23 mouse cellular contexts compared by ENCODE assay signal in the genomic region with DNA sequence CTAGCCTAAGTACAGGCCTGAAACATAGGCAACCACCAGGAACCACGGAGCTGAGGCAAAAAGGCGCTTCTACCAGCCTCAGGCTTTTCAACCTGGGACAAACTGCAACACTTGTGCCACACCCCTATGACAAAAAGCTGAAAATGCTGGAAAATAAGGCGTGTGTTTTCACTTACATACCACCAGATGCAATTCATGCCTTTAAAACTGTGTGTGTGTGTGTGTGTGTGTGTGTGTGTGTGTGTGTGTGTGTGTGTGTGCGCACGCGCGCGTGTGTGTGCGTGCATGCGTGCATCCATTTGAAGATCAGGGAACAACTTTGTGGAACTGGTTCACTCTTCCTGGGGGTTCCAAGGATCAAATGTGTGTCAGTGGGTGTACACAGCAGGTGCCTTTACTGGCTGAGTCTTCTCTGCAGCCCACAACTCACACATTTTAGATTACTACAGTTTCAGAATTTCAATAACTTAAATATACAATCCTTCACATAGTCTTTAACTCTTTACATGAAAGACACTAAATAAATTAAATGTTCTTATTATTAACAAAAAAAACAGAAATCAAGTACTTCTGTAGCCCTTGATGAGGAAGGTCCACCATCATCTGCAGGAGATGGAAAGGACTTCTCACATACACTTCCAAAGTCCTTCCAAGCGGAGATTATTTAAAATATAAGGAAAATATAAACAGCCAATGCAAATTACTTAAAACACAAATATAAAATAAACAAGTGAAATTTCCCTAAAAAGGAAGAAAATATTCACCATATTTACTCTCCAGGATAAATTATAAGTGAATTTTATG. TPM values are rescaled to one million over a fixed set of nuclear protein-coding genes. Genes with fewer than 3 reads are reported as not detected.
DNase-seq lines count a peak whose midpoint lies in the region; ATAC-seq lines count a peak whose summit lies in the region.
"Had no signal": no experiment of that assay in that cellular context is flagged by ENCODE, and none has a peak within 500 bp of the region (broad histone marks: within the 10 kb centered on the region; RNA-seq: fewer than 3 reads in every experiment).

No protein-coding gene starts in this region.

- no peak overlapping the region for H3K9ac ChIP-seq in heart, embryonic 11.5 days (ENCODE audit: low read depth, low read length)

- WGBS in heart, embryonic 11.5 days (ENCODE audit: insufficient replicate concordance), result 94% methylated on average over 11 of the region's 11 CpGs

- no peaks in the 10 kb centered on the region for H3K9me3 ChIP-seq in heart, embryonic 11.5 days (replicated peaks; ENCODE audit: control insufficient read depth, low read length)
- H3K9me3 ChIP-seq: G1E had no signal

- H3K27ac ChIP-seq in heart, embryonic 11.5 days (ENCODE audit: low read depth, low read length), result no peak overlapping the region

- H3K4me3 ChIP-seq in heart, embryonic 11.5 days (ENCODE audit: low read depth, low read length), result no peak overlapping the region

- no peak for ATAC-seq in heart, embryonic 11.5 days (replicated peaks; ENCODE audit: insufficient number of reproducible peaks, low FRiP score, low TSS enrichment)
- ATAC-seq: activated CD4-positive, CD25-positive, alpha-beta regulatory T cell, adult 4 months; CD4-positive, CD25-positive, alpha-beta regulatory T cell, adult 4 months had no signal

- no peak overlapping the region for H3K4me2 ChIP-seq in heart, embryonic 11.5 days

- peaks cover 28% of the 10 kb centered on the region for H3K36me3 ChIP-seq in heart, embryonic 11.5 days (ENCODE audit: control insufficient read depth, insufficient read depth, low read length)

- DNase-seq in heart, adult 11 months, result peak; percentile 74
- peak; percentile 92 for DNase-seq in 3T3-L1 (ENCODE audit: low read depth, low spot score)
- peak; percentile 97 for DNase-seq in adipocyte (ENCODE audit: low spot score)
- no peak for DNase-seq in embryo, embryonic 10.5 days (ENCODE audit: low spot score)
- no peak for DNase-seq in cerebellum, postnatal 4 days (ENCODE audit: low spot score in 2 of 2)
- DNase-seq: adrenal gland, adult 2 months; adrenal gland, adult 8-10 months; adrenal gland, postnatal 10 days; adrenal gland, postnatal 14 days; adrenal gland, postnatal 25 days; adrenal gland, postnatal 36 days; B cell, adult 2 months; cerebellum, adult 11 months; cerebellum, adult 11-12 months; cerebellum, adult 18-20 months; cerebellum, adult 2 months; cerebellum, adult 8-10 months had no signal

- no peaks in the 10 kb centered on the region for H3K4me1 ChIP-seq in heart, embryonic 11.5 days (ENCODE audit: control insufficient read depth, insufficient read depth, low read length)

- no peaks in the 10 kb centered on the region for H3K27me3 ChIP-seq in heart, embryonic 11.5 days (ENCODE audit: control insufficient read depth, insufficient read depth, low read length)
- H3K27me3 ChIP-seq: CH12.LX, Patski had no signal

RNA-seq across cellular contexts. Expression of a gene that starts 21.1 kb away (rescaled TPM):
- polyA plus RNA-seq in heart, embryonic 11.5 days (2014; fragmentation: Nextera tagmentation; extraction: Ambion mirVana), result 54.7 and 62.2 TPM in 2 replicates

RNA-seq across cellular contexts. Expression of a gene that starts 56.7 kb away (rescaled TPM):
- 6.9 and 9.4 TPM in 2 replicates for polyA plus RNA-seq in heart, embryonic 11.5 days (2014; fragmentation: Nextera tagmentation; extraction: Ambion mirVana)

Comparison
In these comparisons a context has a peak if more than half of its experiments do, and no peak if none do; other contexts are left out.
1. DNase-seq: peak in heart, adult 11 months (single experiment), 3T3-L1 (single experiment) and adipocyte (single experiment); none in embryo, embryonic 10.5 days (single experiment) and cerebellum, postnatal 4 days (0 of 2).